Mouse (Mus musculus) intestine, embryonic 15.5 days (tissue): ENCODE measurements around the gene Kitl. TPM values are rescaled to one million over a fixed set of nuclear protein-coding genes. Genes with fewer than 3 reads are reported as not detected.

Experiments
- ATAC-seq: fragments of 200-750 bp; cut with Nextera tagmentation; 2 replicates; pipeline ENCODE4 v1.8.0; 2017; ENCODE audit warnings: moderate TSS enrichment, moderate library complexity
- H3K27ac ChIP-seq: fragments of 300-500 bp; sonication (generic); 2 replicates; pipeline ENCODE4 v1.5.1; 2015; ENCODE audit warnings: mild to moderate bottlenecking, inconsistent platforms
- H3K27me3 ChIP-seq: fragments of 300-500 bp; sonication (generic); replicated peaks from 2 replicates; pipeline ENCODE4 v1.6.1; 2015; ENCODE audit warnings: inconsistent platforms
- H3K36me3 ChIP-seq: fragments of 300-500 bp; sonication (generic); 2 replicates; pipeline ENCODE4 v1.6.1; 2015; ENCODE audit warnings: inconsistent platforms
- H3K4me1 ChIP-seq: fragments of 300-500 bp; sonication (generic); replicated peaks from 2 replicates; pipeline ENCODE4 v1.6.1; 2015; ENCODE audit warnings: inconsistent platforms
- H3K4me2 ChIP-seq: fragments of 300-500 bp; sonication (generic); replicated peaks from 2 replicates; pipeline ENCODE4 v1.6.1; 2015; ENCODE audit warnings: mild to moderate bottlenecking, inconsistent platforms
- H3K4me3 ChIP-seq: fragments of 300-500 bp; sonication (generic); replicated peaks from 2 replicates; pipeline ENCODE4 v1.5.1; 2015; ENCODE audit warnings: inconsistent platforms
- H3K9ac ChIP-seq: fragments of 300-500 bp; sonication (generic); 2 replicates; pipeline ENCODE4 v1.6.1; 2015; ENCODE audit warnings: inconsistent platforms
- H3K9me3 ChIP-seq: fragments of 300-500 bp; sonication (generic); 2 replicates; pipeline ENCODE4 v1.6.1; 2016; ENCODE audit warnings: inconsistent platforms
- WGBS: fragments of 180-500 bp; shearing (Covaris S2); methylation state at CpG from one replicate; pipeline ENCODE4 v1.1.7; 2015; 5-methylcytosine and 5-hydroxymethylcytosine counted together
- polyA plus RNA-seq: library from polyadenylated mRNA; unstranded; fragments of >200 nt; fragmentation: Nextera tagmentation; extraction: Ambion mirVana; gene quantifications from 2 replicates; pipeline ENCODE4 v1.2.1, GENCODE M21; 2015

Kitl gene
- polyA plus RNA-seq, 1 experiment from 2014 or later: 32.7 TPM

- no peak overlapping the region for H3K27ac ChIP-seq
- ATAC-seq: no peak
- H3K9ac ChIP-seq: no peak overlapping the region
- H3K36me3 ChIP-seq: no peaks in the 10 kb centered on the region
- 44% methylated on average over 1 of the region's 1 CpGs for WGBS
- H3K9me3 ChIP-seq: no peaks in the 10 kb centered on the region
- no peak overlapping the region for H3K4me2 ChIP-seq
- no peak overlapping the region for H3K4me3 ChIP-seq
- no peaks in the 10 kb centered on the region for H3K4me1 ChIP-seq
- no peaks in the 10 kb centered on the region for H3K27me3 ChIP-seq
These were observed 116.9 kb downstream of the Kitl start for GRCm38 (mm10) chr10:100132304-100132703.

- WGBS: 70% methylated on average over 3 of the region's 3 CpGs
- Histone ChIP-seq H3K27ac (no peak overlapping the region), H3K9me3 (no peaks in the 10 kb centered on the region), H3K9ac (no peak overlapping the region), H3K36me3 (no peaks in the 10 kb centered on the region), H3K4me3 (no peak overlapping the region), H3K4me2 (no peak overlapping the region), H3K27me3 (no peaks in the 10 kb centered on the region), H3K4me1 (no peaks in the 10 kb centered on the region)
- no peak for ATAC-seq
These were observed 123.1 kb downstream of the Kitl start for GRCm38 (mm10) chr10:100138552-100138951.

- Histone ChIP-seq H3K36me3 (no peaks in the 10 kb centered on the region), H3K4me3 (no peak overlapping the region), H3K4me2 (no peak overlapping the region), H3K9me3 (no peaks in the 10 kb centered on the region), H3K4me1 (no peaks in the 10 kb centered on the region), H3K27me3 (no peaks in the 10 kb centered on the region), H3K27ac (no peak overlapping the region), H3K9ac (no peak overlapping the region)
- ATAC-seq: no peak
- WGBS: 90% methylated on average over 6 of the region's 6 CpGs
These were observed 132.7 kb downstream of the Kitl start for GRCm38 (mm10) chr10:100148123-100148522.
